Mouse (Mus musculus) E14TG2a.4 (cell line): ENCODE data around the gene Dgka.

ENCODE experiments used
- CTCF ChIP-seq: conservative IDR thresholded peaks from 2 replicates; pipeline ENCODE4 v1.5.1; 2014; ENCODE audit warnings: low read length
- NANOG ChIP-seq: IDR thresholded peaks from 2 replicates; pipeline ENCODE4 v1.6.1; 2014; ENCODE audit warnings: borderline replicate concordance, low read length, mixed read lengths
- POU5F1 ChIP-seq: IDR thresholded peaks from 2 replicates; pipeline ENCODE4 v1.6.1; 2014; ENCODE audit warnings: low read length, borderline replicate concordance

- TF ChIP-seq CTCF, result no peak
- TF ChIP-seq NANOG, result no peak
- no peak for TF ChIP-seq POU5F1
Measured at GRCm38 (mm10) chr10:128705317-128705693, 39.4 kb downstream of the Dgka start.
